Mouse (Mus musculus) T-helper 1 cell (primary cell): ENCODE data around the gene Dcun1d2.
"Not testable (repeated sequence)": the region's sequence is repeated elsewhere in the genome, so short reads cannot be mapped to it uniquely, and the experiment has no call there.

Source experiments
- in situ Hi-C: fragments of 300-600 bp; cut with MboI, MseI; formaldehyde crosslinking; loops from one replicate; pipeline ENCODE4 v1.15.1; 2025; ENCODE audit warnings: high pct_unique_total_duplicates

The Dcun1d2 gene

DNA sequence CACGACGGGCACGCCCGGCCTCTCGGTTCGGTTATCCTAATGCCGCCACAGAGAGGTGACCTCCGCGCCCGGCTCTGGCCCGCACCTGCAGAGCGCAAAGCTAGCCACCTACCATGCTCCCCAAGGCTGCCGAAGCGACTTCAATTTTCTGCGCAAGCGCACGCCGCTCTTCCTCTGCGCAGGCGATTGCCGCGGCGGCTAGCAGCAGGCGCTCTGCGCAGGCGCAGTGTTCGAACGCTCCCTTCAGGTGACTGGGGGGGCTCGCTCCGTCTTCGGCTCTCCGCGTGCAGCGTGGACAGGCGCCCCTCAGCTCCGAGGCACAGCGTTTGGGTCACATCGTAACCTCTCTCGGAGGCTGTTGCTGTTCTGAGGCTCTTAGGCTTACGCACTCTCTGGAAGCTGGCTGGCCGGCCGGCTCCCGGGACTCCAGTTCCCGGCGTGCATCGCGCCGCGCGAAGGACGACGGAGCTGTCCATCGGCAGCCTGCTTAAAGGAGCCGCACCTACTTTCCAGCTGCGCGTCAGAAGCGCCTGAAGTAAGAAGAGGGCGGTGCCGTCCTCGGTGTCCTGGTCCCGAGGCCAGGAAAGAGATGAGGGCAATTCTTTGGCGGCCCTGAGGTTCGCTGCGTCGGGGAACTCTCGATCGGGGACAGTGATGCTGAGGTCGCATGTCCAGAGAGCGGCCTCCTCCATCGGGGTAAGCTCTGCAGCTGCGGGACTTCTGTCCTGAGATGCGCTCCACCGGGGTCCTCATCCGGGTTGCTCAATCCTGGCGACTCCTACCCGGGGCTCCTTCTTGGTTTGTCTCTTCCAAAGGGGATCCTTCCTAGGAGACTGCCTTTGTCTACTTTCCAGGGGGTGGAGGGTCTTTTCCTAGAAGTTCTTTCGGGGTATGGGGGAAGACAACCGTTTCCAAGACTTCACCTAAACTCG is at the start of gene Dcun1d2, which contains the start of gene Tmco3:
Gene Dcun1d2 (minus strand): TSS at position 440 of the 932 bp plus-strand sequence.
Gene Tmco3 (plus strand): TSS at position 499 of the 932 bp plus-strand sequence.
- in situ Hi-C loops = no loop called here

DNA sequence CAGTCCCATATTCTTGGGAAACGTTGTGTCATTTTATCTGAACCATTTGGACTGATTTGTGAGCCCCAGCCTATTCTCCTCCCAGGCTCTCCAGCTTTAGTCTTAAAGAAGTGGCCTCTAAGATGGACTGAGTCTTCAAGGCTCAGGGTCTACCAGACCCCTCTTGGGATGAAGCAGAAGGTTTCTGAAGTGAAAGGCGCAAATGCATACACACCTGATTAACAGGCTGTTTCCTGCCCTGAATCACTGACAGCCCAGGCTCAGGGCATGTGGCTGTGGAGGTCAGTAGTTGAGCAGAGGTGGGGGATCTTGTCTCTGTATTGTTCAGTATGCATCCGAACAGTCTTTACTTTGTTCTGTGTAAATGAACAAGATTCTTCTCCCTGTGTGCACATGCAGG is 49.7 kb upstream of the Dcun1d2 start:
- in situ Hi-C loops = no loop called here

DNA sequence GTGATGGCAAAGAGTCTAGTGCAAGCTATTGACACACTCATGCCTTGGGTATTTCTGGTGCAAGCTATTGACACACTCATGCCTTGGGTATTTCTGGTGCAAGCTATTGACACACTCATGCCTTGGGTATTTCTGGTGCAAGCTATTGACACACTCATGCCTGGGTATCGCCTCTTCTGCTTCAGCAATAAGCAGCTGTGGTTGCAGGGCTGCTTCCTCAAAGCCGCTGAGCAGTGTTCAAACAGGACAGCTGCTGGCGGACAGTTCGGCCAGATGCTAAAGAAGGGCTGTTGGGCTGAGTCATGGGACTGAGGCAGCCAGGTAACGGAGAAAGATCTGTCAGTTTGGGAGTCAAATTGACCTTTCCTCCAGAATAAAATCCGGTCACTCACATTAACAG is 49.3 kb upstream of the Dcun1d2 start:
- in situ Hi-C loops = not testable (repeated sequence)

DNA sequence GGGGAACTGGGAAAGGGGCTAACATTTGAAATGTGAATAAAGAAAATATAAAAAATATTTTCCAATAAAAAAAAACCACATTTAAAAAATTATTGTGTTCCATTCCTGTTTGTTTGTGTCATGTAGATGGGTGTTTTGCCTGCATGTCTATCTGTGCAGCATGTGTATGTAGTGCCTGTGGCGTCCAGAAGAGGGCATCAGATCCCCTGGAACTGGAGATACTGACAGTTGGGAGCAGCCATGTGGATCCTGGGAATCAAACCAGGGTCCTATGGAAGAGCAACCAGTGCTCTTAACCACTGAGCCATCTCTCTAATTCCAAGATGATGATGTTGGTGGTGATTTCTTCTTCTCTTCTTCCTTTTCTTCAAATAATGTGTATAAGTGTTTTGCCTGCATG is 46.7 kb upstream of the Dcun1d2 start:
- in situ Hi-C loops = no loop called here

DNA sequence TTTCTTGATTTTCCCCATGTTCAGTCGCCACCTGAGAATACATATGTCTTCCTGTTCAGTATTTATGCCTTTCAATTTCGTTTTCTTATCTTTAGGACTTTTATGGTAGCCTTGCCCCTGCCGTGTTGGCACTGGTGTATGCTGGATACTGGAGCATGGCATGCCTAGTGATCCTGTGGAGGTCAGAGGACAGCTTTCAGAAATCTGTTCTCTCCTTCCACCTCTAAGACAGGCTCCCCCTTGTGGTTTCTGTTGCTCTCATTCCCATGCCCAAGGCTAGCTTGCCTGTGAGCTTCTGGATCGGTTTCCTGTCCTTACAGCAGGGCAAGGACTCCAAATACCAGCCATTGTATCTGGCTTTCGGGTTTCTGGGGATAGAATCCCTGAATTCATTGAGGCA is 38.7 kb upstream of the Dcun1d2 start:
- in situ Hi-C loops = no loop called here

DNA sequence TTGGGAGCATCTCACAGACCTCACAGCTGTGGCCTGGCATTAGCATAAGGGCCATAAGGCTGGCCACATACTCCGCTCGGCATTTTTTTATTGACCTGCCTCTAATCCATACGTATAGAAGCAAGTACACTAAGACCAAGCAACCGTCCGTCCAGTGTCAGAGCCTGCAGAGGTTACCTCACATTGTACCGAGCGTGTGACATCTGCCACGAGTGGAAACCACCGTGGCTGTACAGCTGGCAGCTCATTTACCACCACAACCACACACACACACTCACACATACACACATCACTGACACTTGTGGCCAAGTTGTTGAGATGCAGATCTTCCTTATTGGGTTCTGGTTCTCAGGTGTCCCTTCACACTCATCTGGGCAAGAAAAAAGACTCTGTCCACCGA is 28.7 kb upstream of the Dcun1d2 start:
- in situ Hi-C loops = no loop called here

DNA sequence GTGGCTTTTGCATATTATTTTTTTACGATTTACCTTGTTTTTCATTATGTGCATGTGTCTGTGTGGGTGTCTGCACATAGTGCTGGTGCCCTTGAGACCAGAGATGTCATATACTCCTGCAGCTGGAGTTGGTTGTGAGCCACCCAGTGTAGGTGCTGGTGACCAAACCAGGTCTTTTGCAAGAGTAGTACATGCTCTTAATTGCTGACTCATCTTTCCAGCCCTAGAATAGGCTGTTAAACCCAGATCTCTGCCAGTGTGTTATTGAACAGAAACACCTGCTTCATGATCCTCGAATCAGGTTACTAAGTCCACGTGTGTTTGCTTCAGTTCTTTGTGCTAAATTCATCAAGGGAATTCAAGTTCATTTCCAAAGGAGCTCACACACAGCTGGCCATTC is 27.0 kb upstream of the Dcun1d2 start:
- in situ Hi-C loops = no loop called here

DNA sequence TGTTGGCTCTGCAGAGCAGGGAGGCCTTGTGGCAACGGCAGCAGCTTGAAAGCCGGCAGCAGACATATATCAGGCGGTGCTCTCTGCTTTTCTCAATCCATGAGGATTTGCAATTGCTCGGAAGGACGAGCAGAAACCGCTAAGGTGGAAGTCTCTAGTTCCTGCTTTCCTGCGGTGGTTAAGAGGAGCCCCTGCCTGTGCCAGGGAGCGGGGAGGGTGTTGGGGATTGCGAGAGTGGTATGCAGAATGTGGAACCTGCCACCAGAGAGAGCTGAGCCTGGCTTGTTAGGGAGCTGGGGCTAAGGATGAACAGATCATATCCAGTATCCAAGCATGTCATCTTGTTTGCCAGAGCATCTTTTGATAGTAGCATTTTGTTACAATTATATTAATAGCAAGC is 19.0 kb upstream of the Dcun1d2 start:
- in situ Hi-C loops = no loop called here

DNA sequence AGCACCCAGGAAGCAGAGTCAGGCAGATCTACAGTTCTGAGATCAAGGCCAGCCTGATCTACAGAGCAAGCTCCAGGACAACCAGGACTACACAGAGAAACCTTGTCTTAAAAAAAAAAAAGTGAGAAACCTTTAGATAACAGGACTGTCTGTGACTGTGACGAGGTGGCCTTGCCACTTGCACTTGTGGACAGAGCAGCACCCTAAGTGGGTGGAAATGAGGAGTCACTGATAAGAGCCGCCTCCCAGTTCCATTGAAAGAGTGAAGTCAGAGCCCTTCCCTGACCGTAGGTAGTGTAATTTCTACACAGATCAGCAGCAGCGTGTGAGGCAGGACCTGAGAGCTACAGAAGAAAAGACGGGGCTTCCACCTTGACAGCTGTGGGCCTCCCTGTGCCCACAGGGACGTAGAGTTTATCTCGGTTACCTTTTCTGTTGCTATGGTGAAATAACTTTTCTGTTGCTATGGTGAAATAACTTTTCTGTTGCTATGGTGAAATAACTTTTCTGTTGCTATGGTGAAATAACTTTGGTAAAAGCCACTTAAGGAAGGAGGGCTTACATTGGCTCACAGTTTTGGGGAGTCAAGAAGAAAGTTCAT is 18.5 kb upstream of the Dcun1d2 start:
- in situ Hi-C loops = no loop called here

DNA sequence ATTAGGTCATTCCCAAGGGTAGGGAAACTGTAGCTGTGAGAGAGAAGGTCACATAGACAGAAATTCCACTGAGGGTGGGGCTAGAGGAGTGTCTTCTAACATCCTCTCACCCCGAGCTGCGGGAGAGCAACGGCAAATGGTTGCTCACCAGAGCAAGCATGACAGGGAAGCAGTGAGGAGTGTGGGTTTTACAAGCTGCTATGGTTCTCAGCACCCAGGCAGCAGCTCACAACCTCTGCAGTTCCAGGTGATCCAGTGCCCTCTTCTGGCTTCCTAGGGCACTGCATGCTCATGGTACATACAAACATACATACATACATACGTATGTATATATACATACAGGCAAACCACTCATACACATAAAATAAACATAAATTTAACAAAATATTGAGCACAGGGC is 18.0 kb upstream of the Dcun1d2 start:
- in situ Hi-C loops = no loop called here

DNA sequence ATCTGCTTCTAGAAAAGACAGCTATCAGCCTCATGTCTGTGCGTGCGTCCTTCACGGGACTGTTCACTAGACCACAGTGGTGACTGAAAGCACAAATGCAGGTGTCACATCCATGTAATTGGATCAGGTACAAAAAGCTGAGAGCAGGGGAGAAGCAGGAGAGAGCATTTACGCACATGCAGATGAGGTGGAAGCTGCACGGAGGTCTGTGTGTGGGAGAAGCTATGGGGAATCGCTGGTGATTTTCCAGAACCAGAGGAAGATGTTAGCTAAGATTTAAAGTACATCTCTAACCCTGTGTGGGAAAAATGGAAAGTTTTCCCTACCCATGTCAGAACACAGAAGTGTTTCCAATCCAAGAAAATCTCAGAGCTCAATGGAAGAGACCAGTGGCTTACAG is 17.5 kb upstream of the Dcun1d2 start:
- in situ Hi-C loops = no loop called here

DNA sequence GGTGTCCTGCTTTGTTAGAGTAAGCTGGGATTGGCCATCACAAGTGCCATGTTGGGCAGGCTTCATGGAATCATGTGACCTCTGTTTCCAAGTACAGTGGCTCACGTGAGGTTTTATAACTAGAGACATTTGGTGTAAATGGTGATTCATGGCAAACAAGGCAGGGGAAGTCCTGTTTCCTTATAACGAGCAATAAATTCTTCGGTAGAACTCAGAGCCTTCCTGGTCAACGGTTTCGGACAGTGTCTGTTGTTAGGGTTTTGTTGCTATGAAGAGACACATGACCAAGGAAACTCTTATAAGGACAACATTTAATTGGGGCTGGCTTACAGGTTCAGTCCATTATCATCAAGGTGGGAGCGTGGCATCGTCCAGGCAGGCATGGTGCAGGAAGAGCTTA is 13.1 kb upstream of the Dcun1d2 start:
- in situ Hi-C loops = no loop called here

DNA sequence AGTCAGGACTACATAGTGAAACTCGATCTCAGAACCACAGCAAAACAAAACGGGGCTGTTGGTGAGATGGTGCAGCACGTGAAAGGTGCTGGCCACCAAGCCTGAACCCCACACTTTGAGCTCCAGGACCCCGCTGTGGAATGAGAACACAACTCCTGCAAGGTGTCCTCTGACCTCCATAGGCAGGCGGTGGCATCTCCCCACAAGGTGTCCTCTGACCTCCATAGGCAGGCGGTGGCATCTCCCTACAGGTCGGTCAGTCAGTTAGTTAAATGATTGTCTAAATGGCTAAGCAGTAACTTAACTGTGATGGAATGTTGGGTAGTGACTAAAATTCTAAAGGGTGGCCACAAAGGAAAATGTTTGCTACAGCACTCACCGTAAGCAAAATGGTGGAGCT is 11.6 kb upstream of the Dcun1d2 start:
- in situ Hi-C loops = loop anchor here (10.0 kb wide), 1 partner anchor 1745 kb away; the partner anchor contains the start of genes Cars2 and Ing1

DNA sequence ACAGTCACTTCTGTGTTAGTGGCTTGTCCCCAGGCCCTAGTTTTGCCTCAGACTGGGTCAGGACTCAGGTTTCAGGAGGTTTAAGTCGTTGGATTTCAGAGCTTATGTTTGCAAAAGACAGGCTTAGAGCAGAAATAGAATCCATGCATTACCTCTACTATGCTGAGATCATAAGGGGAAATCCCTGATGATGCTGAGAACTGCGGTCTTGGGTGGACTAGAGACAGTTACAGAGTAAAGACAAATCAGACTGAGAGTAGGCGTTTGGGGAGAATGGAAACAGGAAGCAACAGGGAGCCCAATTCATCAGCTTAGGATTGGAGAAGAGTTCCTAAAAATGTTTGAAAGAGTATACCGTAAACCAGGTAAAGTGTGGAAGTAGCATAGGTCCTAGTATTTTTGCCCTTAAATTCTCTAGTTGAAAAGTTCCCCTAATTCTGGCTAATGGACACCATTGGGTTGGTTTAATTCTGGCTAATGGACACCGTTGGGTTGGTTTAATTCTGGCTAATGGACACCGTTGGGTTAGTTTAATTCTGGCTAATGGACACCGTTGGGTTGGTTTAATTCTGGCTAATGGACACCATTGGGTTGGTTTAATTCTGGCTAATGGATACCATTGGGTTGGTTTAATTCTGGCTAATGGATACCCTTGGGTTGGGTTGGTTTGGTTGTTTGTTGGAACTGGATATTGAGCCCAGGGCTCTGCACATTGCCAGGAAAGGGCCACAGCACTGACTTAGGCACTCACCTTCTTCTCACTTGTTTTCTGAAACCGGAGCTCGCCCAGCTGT is 5.9 kb upstream of the Dcun1d2 start:
- in situ Hi-C loops = loop anchor here (10.0 kb wide), 1 partner anchor 1739 kb away; the partner anchor contains the start of genes Cars2 and Ing1

DNA sequence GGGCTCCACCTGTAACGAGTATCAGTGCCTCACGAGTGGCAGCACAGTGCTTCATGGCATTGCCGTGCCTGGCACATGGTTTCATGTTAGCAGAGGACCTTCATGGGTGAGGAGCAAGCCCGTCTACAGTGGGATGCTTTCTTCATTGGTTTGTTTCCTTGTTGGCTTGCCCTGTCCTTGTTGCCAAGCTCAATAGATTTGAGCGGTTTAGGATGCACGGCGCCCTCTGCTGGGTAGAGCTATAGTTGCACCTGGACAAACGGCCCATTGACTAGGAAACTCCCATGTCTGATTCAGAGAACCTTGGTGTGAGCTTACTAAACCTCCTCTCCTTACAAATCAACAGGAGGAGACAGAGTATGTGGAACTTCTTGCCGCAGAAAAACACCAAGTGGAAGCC is 4.4 kb upstream of the Dcun1d2 start:
- in situ Hi-C loops = loop anchor here (10.0 kb wide), 1 partner anchor 1738 kb away; the partner anchor contains the start of genes Cars2 and Ing1

DNA sequence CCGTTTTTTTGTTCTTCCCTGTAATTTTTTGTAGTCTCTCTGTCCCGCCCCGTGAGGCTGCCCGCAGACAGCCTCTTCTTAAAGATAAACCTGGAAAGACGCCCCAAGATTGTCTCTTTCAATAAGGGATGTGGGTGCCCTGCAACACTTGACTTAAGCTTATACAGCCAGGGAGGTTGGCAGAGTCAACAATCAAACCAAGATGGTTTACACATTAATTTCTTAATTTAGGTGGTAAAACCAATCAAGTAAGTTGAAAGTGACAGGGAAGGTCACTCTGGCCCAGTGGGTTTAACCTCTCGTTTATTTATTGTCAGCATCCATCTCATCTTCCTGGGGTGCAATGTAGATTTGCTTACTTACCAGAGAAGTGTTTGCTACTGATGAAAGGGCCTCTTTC is 715 bp upstream of the Dcun1d2 start:
- in situ Hi-C loops = no loop called here

DNA sequence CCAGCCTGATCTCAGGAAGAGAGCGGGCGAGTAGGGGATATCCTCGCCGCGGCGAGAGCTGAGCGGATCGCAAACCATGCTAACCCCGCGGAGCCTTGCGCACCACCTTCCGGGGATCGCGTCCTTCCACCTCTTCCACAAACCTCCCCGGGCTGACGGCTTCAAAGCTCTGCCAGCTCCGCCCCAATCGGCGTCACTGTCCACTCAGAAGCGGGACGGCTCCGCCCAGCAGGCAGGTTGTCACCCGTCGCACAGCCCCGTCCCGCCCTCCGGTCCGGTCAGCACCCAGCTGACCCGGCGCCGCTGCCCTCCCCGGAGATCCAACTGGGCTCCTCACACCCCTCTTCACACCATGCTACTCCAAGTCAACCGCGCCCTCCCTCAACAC is 633 bp downstream of the Dcun1d2 start:
- in situ Hi-C loops = no loop called here

DNA sequence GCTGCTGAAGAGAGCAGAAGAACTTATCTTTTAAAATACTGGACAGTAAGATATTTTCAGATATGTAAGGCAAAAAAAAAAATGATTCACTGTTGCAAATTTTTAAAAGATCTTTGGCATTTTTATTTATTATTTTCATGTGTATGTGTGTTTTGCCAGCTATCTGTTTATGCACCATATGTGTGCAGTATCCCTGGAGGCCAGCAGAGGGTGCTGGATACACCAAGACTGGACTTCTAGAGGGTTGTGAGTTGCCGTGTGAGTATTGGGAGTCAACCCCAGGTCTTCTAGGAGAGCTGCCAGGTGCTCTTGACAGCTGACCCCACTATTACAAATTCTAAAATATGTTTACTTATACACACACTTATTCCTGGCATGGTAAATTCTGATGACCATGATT is 4.7 kb downstream of the Dcun1d2 start:
- in situ Hi-C loops = no loop called here

DNA sequence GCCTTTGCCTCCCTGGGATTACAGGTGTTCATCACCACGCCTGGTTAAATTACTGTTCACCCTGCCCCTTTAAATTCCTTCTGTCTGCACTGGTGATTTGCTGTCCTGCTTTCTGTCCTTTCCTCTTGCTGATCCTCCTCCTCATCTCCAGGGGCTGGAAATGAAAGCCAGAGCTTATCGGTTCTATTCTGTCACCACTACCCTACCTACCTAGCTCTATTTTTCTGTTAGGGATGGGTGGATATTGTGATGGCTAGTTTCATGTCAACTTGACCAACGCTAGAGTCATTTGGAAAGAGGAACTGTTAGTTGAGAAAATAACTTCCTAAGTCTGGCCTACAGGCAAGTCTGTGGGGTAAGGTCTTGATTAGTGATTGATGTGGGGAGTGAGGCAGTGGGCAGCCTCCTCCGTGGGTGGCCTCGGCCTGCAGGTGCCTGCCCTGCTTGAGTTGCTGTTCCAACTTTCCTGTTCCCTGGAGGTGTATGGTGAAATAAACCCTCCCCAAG is 10.9 kb downstream of the Dcun1d2 start:
- in situ Hi-C loops = no loop called here

DNA sequence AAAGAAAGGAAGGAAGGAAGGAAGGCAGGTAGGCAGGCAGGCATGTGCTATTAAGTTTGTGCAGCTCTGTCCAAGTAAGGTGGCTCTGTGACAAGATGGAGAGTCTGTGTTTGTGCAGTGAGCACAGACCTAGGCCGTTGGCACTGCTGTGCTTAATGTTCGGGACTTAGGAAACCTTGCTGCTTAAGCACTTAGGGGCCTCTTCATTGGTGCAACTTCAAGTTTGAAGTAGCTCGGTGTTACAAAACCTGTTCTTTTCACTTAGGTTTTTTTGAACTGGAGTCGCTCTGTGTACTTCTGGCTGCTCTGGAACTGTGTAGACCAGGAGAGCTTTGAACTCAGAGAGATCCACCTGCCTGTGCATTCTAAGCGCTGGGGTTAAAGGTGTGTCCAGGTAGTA is 15.1 kb downstream of the Dcun1d2 start:
- in situ Hi-C loops = no loop called here

DNA sequence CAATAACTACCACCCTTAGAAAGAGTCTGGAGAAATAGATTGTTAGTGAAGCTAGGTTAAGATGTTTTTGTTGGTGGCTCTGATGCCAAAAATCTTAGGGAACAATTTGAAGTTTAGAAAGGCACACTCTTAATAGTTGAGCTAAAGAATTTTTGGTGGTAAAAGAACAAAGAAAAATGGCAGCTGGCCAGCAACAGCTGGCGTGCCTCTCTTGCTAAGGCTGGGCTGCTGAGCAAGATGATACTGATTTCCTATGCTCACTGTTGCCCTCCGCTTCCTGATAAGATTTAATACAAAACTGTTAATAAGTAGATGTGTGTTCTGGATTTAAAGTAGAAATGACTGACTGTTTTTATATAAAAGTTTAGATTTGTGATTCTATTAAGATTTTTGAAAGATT is 20.4 kb downstream of the Dcun1d2 start:
- in situ Hi-C loops = no loop called here

DNA sequence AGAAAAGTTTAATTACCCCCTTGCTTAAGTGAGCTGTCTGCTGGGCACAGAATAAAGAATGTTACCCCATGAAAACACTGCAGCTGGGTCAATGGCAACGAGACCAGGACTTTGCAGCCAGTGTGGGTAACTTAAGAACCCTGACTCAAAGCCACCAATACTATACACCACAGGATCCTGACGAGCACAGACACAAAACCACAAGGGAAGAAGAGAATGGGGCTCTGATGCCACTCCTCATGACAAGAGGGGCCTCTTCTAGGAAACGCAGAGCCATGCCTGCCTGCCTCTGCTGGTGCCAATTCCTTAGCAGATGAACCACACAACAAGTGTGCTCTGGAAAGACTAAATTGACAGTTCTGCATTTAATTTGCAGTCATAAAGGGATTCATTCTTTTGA is 24.6 kb downstream of the Dcun1d2 start:
- in situ Hi-C loops = no loop called here
